Mouse (Mus musculus): ENCODE data around the gene Olfr584.

- peak; percentile 47 for TF ChIP-seq CTCF (IDR thresholded peaks at IDR 0.05; ENCODE audit: low read depth)
- no peak for TF ChIP-seq EP300 (IDR thresholded peaks at IDR 0.05; ENCODE audit: low read depth)
These were observed 37.7 kb downstream of the Olfr584 start for GRCm38 (mm10) chr7:103119406-103119805.

Data from heart, postnatal 0 days (tissue).